Mouse (Mus musculus): Measurements from ENCODE around the gene Col6a6. TPM values are rescaled to one million over a fixed set of nuclear protein-coding genes. Genes with fewer than 3 reads are reported as not detected.
"Not testable (repeated sequence)": the region's sequence is repeated elsewhere in the genome, so short reads cannot be mapped to it uniquely, and the experiment has no call there.

Col6a6 gene
- polyA plus RNA-seq, 1 experiment from 2014 or later = 1.3 TPM

GRCm38 (mm10) chr9:105642460-105643371 is 185.2 kb downstream of the Col6a6 start, which contains the start of gene Pik3r4:
Gene Pik3r4, plus strand, starts transcription at chr9:105642978.
- Histone ChIP-seq H3K27ac (ENCODE audit: low read length) (peak within 1 kb of the TSS; percentile 57; the same call in 1 of the 2 replicates), H3K36me3 (ENCODE audit: control insufficient read depth, insufficient read depth, low read length) (0 out of 2 replicates have a peak, but pooled peaks cover 6% of the 10 kb centered on the region), H3K27me3 (ENCODE audit: control insufficient read depth, insufficient read depth, low read depth, low read length) (no peaks in the 10 kb centered on the region), H3K9me3 (ENCODE audit: control insufficient read depth, low read length) (no peaks in the 10 kb centered on the region), H3K9ac (ENCODE audit: low read length) (peak within 1 kb of the TSS; percentile 93), H3K4me3 (ENCODE audit: low read length) (peak within 1 kb of the TSS; percentile 95), H3K4me2 (ENCODE audit: low read depth, low read length) (peak within 1 kb of the TSS; percentile 79), H3K4me1 (replicated peaks; ENCODE audit: control insufficient read depth, insufficient read depth, low read length) (peaks cover 5% of the 10 kb centered on the region; the same call in 1 of the 2 replicates)
- ATAC-seq (ENCODE audit: low read depth) = peak; percentile 95
- 5% methylated on average over 37 of the region's 37 CpGs for WGBS

GRCm38 (mm10) chr9:105641377-105641776 is 186.6 kb downstream of the Col6a6 start:
- ATAC-seq (ENCODE audit: low read depth) = not testable (repeated sequence)

More at GRCm38 (mm10) chr9:105641377-105641776, 186.6 kb downstream of the Col6a6 start:
- not testable (repeated sequence) for H3K4me2 ChIP-seq (ENCODE audit: low read depth, low read length); H3K4me1 ChIP-seq (replicated peaks; ENCODE audit: control insufficient read depth, insufficient read depth, low read length); H3K36me3 ChIP-seq (ENCODE audit: control insufficient read depth, insufficient read depth, low read length); H3K4me3 ChIP-seq (ENCODE audit: low read length); H3K27ac ChIP-seq (ENCODE audit: low read length); H3K9ac ChIP-seq (ENCODE audit: low read length); H3K27me3 ChIP-seq (ENCODE audit: control insufficient read depth, insufficient read depth, low read depth, low read length); H3K9me3 ChIP-seq (ENCODE audit: control insufficient read depth, low read length)
- 75% methylated on average over 6 of the region's 6 CpGs for WGBS

Other genes starting within 250 kb of the Col6a6 start
- 19.8 and 20.0 TPM in 2 replicates for gene Pik3r4, start 185.2 kb downstream of the Col6a6 start, polyA plus RNA-seq (2015; fragmentation: Nextera tagmentation; extraction: Ambion mirVana)
- 0.49 and 0.63 TPM in 2 replicates for gene Col6a5, start 132.5 kb upstream of the Col6a6 start, polyA plus RNA-seq (2015; fragmentation: Nextera tagmentation; extraction: Ambion mirVana)